Mouse (Mus musculus) G1E (cell line): ENCODE measurements at regions not wholly inside any gene's neighbourhood (a gene's known extent, or its start where the extent isn't known, plus 50 kb on each side); places are given as distances from the start of the nearest gene placed in this dataset.

ENCODE experiments used
- ATAC-seq: 2 replicates; pipeline ENCODE4 v1.8.0; 2016; ENCODE audit warnings: mild to moderate bottlenecking; ENCODE audit not compliant: insufficient number of reproducible peaks, poor library complexity, low FRiP score, severe bottlenecking; ENCODE audit errors: extremely low read depth
- DNase-seq: peaks from one replicate; pipeline ENCODE4 v3.0.0; 2012; ENCODE audit warnings: low spot score
- H3K27me3 ChIP-seq: 2 replicates; pipeline ENCODE4 v1.6.1; 2012; ENCODE audit warnings: mild to moderate bottlenecking, low read length, inconsistent platforms; ENCODE audit not compliant: insufficient read depth
- H3K36me3 ChIP-seq: replicated peaks from 2 replicates; pipeline ENCODE3; 2012; ENCODE audit warnings: mild to moderate bottlenecking, inconsistent platforms
- H3K4me1 ChIP-seq: 2 replicates; pipeline ENCODE4 v1.6.1; 2012; ENCODE audit warnings: low read depth, low read length, inconsistent platforms, mixed read lengths; ENCODE audit not compliant: insufficient read depth
- H3K4me3 ChIP-seq: 2 replicates; pipeline ENCODE4 v1.5.1; 2012; ENCODE audit warnings: low read depth, mild to moderate bottlenecking, inconsistent platforms, low read length, moderate library complexity, mixed read lengths
- H3K9me3 ChIP-seq: replicated peaks from 2 replicates; pipeline ENCODE4 v1.6.1; 2012; ENCODE audit warnings: inconsistent platforms
- CTCF ChIP-seq: IDR thresholded peaks from 2 replicates; pipeline ENCODE4 v1.5.1; 2012; ENCODE audit warnings: low read depth, low read length, inconsistent platforms, mixed read lengths
- GATA1 ChIP-seq: IDR thresholded peaks from 2 replicates; pipeline ENCODE4 v1.6.1; 2012; ENCODE audit warnings: borderline replicate concordance, low read length, inconsistent platforms, mixed read lengths
- GATA2 ChIP-seq: IDR thresholded peaks from 2 replicates; pipeline ENCODE4 v1.6.1; 2012; ENCODE audit warnings: low read depth, low read length, inconsistent platforms, borderline replicate concordance
- POLR2AphosphoS5 ChIP-seq: IDR thresholded peaks from 2 replicates; pipeline ENCODE4 v1.6.1; 2012; ENCODE audit warnings: low read depth, low read length, inconsistent platforms; ENCODE audit not compliant: insufficient replicate concordance
- TAL1 ChIP-seq: conservative IDR thresholded peaks from 2 replicates; pipeline ENCODE4 v1.6.1; 2012; ENCODE audit warnings: low read depth, low read length, inconsistent platforms, mixed read lengths

DNA sequence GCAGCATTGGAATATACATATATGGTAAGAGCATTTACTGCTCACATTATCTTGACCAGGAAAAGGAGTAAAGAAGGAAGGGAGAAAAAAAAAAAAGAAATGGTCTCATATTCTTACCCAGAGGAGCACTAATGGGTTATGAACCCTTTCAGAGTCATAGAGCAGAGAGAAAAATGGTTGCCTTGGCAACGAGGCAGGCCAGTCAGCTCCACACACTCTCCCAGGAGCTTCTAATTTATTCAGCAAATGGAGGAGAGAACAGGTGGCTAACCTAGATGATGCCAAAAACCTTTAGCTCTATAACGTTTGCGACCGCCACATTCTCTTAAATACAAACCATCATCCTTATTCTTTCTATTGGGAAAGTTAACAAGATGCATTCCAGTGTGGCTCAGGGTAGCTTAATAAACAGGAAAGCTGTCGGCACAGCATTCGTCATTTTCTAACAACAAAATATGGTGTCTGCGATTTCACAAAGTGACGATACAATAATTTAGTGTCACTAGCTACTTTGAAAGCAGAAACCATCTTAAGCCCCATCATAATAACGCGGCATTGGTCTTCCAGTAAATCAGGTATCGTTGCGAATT lies 394.1 kb downstream of the Basp1 start:
- no peaks in the 10 kb centered on the region for H3K9me3 ChIP-seq
- no peaks in the 10 kb centered on the region for H3K4me1 ChIP-seq
- no peak for ATAC-seq
- no peak for TF ChIP-seq TAL1
- TF ChIP-seq GATA2, result no peak
- no peak for TF ChIP-seq GATA1
- TF ChIP-seq CTCF, result no peak
- TF ChIP-seq POLR2AphosphoS5, result no peak
- no peak overlapping the region for H3K4me3 ChIP-seq
- H3K36me3 ChIP-seq, result no peaks in the 10 kb centered on the region
- no peaks in the 10 kb centered on the region for H3K27me3 ChIP-seq
- DNase-seq, result no peak

DNA sequence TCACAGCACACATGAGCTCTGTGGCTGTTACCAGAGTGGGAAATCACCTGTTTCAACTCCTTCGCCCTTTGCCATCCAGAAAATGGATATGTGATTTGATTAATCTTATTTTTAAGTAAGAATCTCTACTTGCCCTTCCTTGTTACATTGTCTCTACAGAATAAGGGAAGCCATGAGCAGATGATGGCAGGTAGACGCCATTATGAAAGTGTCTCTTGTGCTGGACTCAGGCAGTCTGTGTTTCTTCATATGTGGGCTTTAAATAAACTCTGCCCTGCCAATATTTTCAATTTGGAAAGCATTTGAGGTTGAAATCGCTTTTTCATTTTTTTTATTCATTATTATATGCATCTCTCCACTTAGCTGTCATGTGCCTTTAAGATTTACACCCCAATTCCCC lies 394.6 kb downstream of the Basp1 start:
- no peak overlapping the region for H3K4me3 ChIP-seq
- ATAC-seq (no peak), DNase-seq (no peak)
- no peaks in the 10 kb centered on the region for H3K4me1 ChIP-seq
- H3K27me3 ChIP-seq, result no peaks in the 10 kb centered on the region
- no peaks in the 10 kb centered on the region for H3K9me3 ChIP-seq
- TF ChIP-seq GATA1 (no peak), CTCF (no peak), TAL1 (no peak), GATA2 (no peak), POLR2AphosphoS5 (no peak)
- H3K36me3 ChIP-seq, result no peaks in the 10 kb centered on the region

DNA sequence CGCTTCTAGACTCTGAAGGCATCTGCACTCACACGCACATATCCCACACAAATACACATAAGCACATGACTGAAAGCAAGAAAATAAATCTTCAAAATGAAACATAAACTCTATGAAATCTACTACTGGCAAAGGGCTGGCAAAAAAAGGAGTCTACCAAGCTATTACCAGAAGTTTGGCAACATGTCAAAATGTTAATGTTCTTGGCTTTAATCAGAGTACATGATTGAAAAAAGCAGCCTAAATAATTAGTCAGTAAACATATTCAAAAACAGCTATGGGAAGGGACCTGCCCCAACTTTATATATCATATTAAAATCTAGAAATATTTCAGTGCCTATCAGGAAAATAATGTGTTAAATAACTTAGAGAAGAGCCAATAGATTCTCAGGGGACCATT lies 405.8 kb downstream of the Basp1 start:
- Histone ChIP-seq H3K4me3 (no peak overlapping the region), H3K36me3 (no peaks in the 10 kb centered on the region), H3K9me3 (no peaks in the 10 kb centered on the region; the same call in 1 of the 2 replicates), H3K4me1 (no peaks in the 10 kb centered on the region), H3K27me3 (no peaks in the 10 kb centered on the region)
- ATAC-seq (no peak), DNase-seq (no peak)
- TF ChIP-seq GATA2 (no peak), TAL1 (no peak), POLR2AphosphoS5 (no peak), CTCF (no peak), GATA1 (no peak)

DNA sequence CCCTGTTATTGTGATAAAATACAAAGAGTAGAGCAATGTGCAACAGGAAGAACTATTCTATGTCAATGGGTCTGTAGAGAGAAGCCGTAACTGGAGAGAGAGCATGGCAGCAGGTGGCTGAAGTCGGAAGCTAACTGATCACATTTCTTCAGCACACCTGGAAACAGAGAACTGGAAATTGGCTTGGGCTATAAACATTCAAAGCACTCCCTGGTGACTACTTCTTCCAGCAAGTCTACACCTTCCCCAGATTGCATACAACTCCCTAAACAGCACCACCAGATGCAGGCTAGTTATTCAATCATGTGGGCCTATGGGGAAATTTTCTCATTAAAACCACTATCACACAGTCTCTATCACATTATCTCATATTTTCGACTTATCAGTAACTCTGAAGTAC lies 413.4 kb downstream of the Basp1 start:
- TF ChIP-seq GATA2, result no peak
- TF ChIP-seq POLR2AphosphoS5, result no peak
- no peaks in the 10 kb centered on the region for H3K4me1 ChIP-seq
- H3K36me3 ChIP-seq, result no peaks in the 10 kb centered on the region
- no peaks in the 10 kb centered on the region for H3K27me3 ChIP-seq
- ATAC-seq, result no peak
- no peak for DNase-seq
- no peaks in the 10 kb centered on the region for H3K9me3 ChIP-seq
- no peak overlapping the region for H3K4me3 ChIP-seq

DNA sequence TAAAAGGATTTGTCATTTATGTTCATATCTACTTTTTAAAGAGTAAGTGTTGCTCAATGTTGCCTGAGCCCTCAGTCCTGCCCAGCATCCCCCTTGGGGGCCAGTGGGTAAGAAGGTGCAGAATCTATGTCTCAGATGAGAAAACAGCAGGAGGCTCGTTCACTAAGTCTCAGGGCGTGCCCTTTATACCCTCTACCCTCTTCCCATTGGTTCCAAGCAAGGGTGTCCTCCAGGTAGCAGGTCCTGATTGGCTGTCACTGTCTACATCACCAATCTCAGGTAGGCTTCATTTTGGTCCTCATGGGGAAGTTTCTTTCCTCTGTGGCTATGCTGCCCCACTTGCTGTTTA lies 420.3 kb downstream of the Basp1 start:
- TF ChIP-seq GATA2, result no peak
- no peak for TF ChIP-seq GATA1
- TF ChIP-seq CTCF, result no peak
- TF ChIP-seq TAL1, result no peak
- no peak for TF ChIP-seq POLR2AphosphoS5
- H3K4me1 ChIP-seq, result no peaks in the 10 kb centered on the region
- H3K9me3 ChIP-seq, result peaks cover 3% of the 10 kb centered on the region
- no peaks in the 10 kb centered on the region for H3K36me3 ChIP-seq
- H3K4me3 ChIP-seq, result no peak overlapping the region
- no peak for ATAC-seq
- no peak for DNase-seq
- H3K27me3 ChIP-seq, result no peaks in the 10 kb centered on the region

DNA sequence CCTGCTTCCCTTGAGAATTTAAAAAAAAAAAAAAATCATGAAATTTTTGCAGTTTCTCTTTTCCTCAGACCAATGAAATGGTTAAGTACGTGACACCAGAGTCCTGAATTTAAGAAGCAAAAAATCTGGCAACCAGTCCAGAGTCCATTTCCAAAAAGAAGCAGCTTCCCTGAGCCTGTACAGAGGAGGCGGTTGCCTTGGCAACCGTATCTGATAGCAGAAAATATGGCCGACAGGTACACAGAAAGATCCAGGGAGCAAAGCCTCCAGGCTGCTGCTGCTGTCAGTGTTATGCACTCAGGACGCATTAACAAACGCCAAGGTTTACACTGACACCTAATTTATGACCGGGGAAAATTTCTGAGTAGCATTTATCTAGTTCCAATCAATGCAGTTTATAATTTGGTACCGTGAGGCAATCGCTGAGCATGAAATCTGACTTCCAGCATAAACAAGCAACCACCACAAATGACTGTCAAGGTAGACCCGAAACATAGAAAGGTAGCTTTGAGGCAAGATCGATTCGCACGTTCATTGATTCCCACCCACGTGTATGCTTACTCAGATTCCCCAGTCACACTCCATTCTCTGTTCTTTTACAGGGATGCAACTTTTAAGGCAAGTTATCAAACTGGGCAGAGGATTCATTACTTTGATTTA lies 420.8 kb downstream of the Basp1 start:
- TF ChIP-seq POLR2AphosphoS5, result no peak
- TF ChIP-seq TAL1, result no peak
- TF ChIP-seq GATA1, result no peak
- TF ChIP-seq CTCF, result no peak
- TF ChIP-seq GATA2, result no peak
- H3K27me3 ChIP-seq, result no peaks in the 10 kb centered on the region
- H3K4me1 ChIP-seq, result no peaks in the 10 kb centered on the region
- no peaks in the 10 kb centered on the region for H3K36me3 ChIP-seq
- no peak overlapping the region for H3K4me3 ChIP-seq
- H3K9me3 ChIP-seq, result peaks cover 3% of the 10 kb centered on the region
- no peak for DNase-seq
- ATAC-seq, result no peak

DNA sequence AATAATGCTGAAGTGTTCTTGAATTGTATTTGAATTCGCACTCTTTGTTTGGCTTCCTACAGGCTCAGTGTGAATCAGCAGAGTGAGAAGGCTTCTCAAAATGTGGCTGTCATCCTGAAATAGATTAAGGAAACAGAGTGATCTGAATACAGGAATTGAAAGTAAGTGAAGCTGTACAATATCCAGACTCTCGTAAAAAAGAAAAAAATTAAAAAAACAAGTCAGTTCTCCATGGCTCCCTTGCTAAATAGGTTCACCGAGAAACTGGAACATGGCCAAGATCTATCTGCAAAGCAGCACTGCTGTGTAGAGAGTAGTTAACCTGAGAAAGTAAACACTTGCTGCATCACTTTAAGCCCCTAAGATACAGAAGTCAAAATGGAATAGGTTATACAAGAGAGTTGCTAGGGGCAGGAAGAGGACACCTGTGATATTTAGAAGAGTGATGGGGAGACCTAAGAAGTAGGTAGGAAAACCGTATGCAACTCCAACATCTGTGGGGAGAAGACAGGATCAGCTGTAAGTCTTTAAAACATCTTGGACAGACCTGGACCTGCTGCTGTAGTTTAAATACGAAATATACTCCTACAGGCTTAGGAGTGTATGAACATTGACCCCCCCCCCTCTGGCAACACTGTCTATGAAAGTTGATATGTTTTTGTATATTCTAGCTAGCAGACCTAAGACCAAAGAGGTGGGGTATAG lies 423.3 kb downstream of the Basp1 start:
- no peaks in the 10 kb centered on the region for H3K4me1 ChIP-seq
- peaks cover 3% of the 10 kb centered on the region for H3K9me3 ChIP-seq
- no peak for DNase-seq
- no peaks in the 10 kb centered on the region for H3K36me3 ChIP-seq
- no peak for ATAC-seq
- H3K4me3 ChIP-seq, result no peak overlapping the region
- TF ChIP-seq TAL1 (no peak), POLR2AphosphoS5 (no peak), GATA1 (no peak), CTCF (no peak), GATA2 (no peak)
- no peaks in the 10 kb centered on the region for H3K27me3 ChIP-seq
